Mouse (Mus musculus): ENCODE data around the gene 1700013G24Rik.

DNA sequence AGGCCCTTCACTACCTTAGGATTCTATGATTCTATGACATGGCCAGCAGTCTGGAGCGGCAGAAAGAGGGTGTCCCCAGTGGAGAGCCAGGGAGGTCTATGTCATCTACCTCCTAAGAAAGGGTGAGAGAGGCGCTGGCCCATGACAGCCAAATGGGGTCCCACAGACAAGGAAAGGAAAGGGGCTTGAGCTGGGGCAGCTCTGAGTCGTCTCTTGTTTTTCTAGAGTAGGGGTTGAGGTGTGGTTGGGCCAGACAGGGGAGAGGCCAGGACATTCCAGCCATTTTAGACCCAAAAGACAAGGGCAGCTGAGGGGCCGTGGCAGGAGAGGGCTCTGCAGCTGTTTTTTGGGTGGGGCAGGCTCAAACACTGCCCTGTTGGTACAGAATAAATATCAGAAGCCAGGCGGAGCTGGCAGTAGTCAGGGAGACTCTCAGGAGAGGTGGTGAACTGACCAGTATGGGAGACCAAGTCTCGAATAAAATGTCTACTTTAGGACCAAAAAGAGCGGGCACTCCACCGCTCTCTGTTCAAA is at the start of gene 1700013G24Rik:
- no peak for TF ChIP-seq CTCF (IDR thresholded peaks at IDR 0.05)
- TF ChIP-seq EP300 (IDR thresholded peaks at IDR 0.05) = no peak

Measured in lung, postnatal 0 days (tissue).